Mouse (Mus musculus): Measurements from ENCODE around the gene Vmn1r86. TPM values are rescaled to one million over a fixed set of nuclear protein-coding genes. Genes with fewer than 3 reads are reported as not detected.
"Not testable (repeated sequence)": the region's sequence is repeated elsewhere in the genome, so short reads cannot be mapped to it uniquely, and the experiment has no call there.

Gene Vmn1r86
- total RNA-seq (2021) = not detected
- long read RNA-seq, experiment 1 = 0 reads
- long read RNA-seq, experiment 2 = 0 reads

DNA sequence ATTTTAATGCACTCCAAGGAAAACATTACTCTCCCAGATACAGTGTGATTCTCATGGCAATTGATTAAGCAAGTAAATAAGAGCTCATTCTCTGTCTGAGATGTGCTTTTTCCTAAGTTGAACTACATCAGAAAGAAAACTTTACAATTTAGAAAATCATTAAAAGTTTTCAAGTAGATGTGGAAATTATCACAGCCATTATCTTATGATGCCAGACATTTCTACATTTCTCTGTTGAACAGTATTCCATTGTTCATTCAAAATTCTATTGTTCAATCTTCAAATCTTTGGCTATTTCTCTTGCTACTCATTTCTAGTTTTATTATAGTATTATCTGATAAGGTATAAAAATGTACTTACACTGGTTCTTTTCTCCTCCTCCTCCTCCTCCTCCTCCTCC lies at the start of gene Vmn1r86:
Gene Vmn1r86 (minus strand): TSS at position 101 of the 400 bp plus-strand sequence.
- no peak for DNase-seq (ENCODE audit: low spot score in 2 of 2)

DNA sequence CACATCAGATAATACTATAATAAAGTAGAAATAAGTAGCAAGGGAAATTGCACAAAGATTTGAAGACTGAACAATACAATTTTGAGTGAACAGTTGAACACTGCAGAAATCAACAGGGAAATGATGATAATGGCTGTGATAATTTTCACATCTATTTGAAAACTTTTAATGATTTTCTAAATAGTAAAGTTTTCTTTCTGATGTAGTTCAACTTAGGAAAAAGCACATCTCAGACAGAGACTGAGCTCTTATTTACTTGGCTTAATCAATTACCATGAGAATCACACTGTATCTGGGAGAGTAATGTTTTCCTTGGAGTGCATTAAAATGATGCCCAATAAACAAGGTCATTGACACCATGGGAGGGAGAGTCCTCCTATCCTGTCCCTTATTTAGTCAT lies 39.6 kb upstream of the Vmn1r86 start, which contains the start of gene Vmn1r88:
Gene Vmn1r88 (plus strand): TSS at position 301 of the 400 bp plus-strand sequence.
- DNase-seq (ENCODE audit: low spot score in 2 of 2) = no peak

DNA sequence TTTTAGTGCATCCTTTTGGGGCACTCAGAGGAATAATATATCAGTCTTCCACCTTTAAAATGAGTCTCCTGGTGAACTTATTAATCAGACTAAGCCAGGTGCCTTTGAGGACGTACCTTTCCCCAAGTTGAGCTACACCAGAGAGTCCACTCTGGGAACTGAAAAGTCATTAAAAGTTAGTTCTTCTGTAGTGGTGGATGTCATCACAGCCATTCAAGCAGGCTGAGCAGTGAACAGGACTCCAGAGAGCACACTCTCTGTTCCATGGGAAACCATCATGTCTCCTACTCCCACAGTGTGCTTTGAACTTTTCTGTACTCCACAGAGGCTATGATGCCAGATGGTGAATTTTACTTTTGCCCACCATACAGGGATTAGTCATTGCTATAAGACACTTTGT lies 20.3 kb upstream of the Vmn1r86 start, which contains the start of gene Vmn1r87:
Gene Vmn1r87 (minus strand): TSS at position 101 of the 400 bp plus-strand sequence.
- no peak for DNase-seq (ENCODE audit: low spot score in 2 of 2)

DNA sequence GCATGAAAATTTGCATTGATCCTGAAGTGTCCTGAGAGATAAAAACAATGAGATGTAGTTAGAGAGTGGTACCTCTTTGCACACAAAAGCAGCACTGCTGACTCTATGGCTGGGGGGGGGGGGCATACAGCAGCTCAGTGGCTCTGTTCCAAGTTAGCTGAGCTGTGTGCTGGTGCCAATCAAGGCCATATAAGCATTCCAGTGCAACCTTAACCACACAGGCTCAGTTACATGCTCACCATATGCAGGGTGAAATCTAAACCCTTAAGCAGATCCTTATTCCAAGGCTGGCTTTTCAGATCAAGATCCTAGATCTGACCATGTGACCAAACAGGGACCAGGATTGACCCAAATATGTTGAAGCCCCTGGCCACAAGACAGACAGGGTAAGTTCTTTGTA lies 17.6 kb upstream of the Vmn1r86 start:
- DNase-seq (ENCODE audit: low spot score in 2 of 2) = no peak

DNA sequence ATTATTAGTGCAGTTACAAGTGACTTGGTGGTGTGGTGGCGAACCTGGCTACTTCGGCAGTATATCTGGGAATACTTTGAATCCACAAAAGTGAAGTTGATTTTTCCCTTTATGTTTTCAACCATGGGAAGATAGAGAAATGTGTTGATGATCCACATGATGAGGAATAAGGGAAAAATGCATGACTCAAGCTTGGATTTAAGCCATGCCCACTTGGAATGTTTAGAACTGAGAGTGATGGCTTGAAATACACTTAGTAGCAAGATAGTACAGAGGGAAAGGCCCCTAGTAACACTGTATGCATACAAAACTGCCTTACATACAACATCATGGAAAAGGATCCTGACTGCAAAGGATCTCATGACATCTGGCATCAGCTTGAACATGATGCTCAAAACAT lies 12.1 kb upstream of the Vmn1r86 start:
- no peak for DNase-seq (ENCODE audit: low spot score in 2 of 2)

DNA sequence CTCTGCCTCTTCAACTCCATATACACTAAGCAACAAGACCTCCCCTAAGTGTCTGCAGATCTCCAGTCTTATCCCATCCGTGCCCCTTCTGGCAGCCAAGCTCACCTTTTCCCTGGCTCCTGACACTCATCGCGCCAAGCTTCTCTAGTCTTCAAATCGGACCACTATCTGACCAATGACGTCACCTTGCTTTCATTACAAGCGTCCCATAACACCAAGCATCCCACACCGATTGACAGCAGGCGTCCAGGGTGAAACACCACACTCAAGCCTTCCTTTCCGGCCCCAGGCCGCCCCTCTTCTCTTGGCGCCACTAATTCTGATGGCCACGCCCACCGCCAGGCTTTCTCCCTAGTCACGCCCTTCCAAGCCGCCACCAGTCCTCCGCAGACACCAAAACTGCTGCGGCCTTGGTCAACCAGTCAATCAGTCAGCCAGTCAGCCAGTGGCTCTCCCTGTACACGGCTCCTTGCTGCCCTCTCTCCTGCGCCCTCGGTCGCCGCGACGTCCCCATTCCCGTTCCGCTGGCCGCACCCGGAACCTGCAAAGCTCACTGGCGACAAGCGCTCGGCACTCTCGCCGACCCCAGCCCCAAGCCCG lies 3.9 kb upstream of the Vmn1r86 start:
- peak in 1 of 2 experiments; percentile 0 for DNase-seq (ENCODE audit: low spot score in 2 of 2)

DNA sequence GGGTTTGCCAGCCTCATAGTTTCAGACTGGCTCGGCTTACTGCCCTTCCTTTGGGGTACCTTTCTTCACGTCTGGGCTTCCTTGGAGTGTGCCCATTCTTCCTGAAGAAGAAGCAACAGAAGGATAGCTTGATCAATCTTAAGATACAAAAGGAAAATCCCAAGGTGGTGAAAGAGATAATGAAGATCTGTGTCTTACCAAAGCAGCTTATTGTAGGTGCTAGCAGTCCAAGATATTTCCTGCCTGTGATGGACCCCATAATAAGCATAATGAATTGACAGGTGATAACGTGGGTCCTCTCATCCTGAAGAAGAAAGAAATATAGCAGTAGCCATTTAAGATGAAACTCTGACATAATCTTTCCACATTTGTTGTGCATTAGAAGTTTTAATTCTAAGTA lies 24.6 kb downstream of the Vmn1r86 start, which contains the start of gene Vmn1r85:
Gene Vmn1r85 (minus strand): TSS at position 101 of the 400 bp plus-strand sequence.
- DNase-seq (ENCODE audit: low spot score in 2 of 2) = no peak

DNA sequence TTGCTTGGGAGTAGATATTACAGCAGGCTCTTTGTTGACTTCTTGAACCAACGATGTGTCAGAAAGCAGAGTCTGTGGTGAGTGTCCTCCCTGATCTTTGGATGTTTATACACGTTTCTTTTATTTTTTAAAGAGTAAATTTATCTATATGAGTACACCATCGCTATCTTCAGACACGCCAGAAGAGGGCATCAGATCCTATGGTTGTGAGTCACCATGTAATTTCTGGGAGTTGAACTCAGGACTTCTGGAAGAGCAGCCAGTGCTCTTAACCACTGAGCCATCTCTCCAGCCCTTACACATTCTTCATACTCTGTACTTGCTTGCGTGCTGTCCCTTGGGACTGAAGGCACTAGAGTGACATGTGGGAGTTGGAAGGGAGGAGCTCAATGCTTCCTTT lies 47.4 kb downstream of the Vmn1r86 start:
- DNase-seq (ENCODE audit: low spot score in 2 of 2) = no peak

DNA sequence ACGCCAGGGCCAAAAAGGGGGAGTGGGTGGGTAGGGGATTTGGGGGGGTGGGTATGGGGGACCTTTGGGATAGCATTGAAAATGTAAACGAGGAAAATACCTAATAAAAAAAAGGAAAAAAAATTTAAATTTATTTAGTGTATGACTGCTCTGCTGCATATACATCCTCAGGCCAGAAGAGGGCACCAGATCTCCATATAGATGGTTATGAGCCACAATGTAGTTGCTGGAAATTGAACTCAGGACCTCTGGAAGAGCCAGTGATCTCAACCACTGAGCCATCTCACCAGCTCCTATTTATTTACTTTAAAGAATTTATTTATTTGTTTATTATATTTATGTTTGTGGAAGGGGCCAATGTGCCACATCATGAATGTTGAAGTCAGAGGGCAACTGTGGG lies 56.3 kb downstream of the Vmn1r86 start:
- DNase-seq (ENCODE audit: low spot score in 2 of 2) = not testable (repeated sequence)

DNA sequence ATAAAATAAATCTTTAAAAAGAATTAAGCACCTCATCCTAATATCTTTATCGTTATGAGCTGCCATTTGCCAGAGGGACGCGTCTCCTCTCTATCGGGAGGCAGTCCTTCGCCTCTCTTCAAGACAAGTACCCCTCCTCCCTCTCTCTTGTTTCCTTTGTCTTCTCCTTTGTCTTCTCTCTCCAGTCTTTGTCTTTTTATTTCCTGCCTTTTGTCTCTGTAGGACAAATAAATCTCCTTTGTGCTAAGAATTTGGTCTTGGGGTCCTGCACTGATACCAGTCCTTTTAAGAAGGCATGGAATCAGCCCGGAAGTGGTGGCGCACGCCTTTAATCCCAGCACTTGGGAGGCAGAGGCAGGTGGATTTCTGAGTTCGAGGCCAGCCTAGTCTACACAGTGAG lies 60.2 kb downstream of the Vmn1r86 start:
- DNase-seq (ENCODE audit: low spot score in 2 of 2) = no peak

DNA sequence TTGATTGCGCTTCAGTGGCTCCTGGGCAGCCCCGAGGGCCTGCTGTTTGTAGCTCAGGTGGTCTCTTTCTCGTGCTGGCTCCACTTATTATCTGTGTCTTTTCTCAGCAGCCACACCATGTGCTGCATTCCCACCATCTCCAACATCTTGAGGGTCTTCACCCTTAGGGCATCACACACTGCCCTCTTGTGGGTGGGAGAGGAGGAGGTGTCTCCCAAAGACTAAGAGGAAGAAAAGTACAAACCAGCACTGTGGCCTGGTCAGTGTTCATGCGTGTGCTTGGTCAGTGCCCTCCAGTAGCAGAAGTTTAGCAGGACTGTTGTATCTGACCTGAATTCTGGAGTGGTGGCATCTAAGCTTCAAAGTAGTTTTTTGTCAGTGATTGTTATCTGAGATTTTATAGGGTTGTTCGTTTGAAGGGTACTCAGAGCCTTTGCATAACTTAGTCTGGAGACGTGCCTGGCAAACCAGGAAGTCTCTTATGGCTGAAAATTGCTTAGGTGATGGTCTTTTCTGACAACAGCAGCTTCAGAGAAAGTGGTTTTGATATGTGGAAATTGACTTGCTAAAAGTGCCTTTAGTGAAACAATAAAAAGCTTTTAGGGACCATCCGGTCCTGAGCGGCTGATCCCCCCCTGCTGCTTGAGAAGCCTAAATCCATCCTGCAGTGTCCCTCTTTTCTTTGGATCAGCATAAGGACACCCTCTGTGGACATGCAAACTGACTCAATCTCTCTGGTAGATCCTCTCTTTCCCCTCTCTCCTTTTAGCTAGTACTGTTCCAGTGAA lies 62.6 kb downstream of the Vmn1r86 start:
- DNase-seq (ENCODE audit: low spot score in 2 of 2) = no peak

DNA sequence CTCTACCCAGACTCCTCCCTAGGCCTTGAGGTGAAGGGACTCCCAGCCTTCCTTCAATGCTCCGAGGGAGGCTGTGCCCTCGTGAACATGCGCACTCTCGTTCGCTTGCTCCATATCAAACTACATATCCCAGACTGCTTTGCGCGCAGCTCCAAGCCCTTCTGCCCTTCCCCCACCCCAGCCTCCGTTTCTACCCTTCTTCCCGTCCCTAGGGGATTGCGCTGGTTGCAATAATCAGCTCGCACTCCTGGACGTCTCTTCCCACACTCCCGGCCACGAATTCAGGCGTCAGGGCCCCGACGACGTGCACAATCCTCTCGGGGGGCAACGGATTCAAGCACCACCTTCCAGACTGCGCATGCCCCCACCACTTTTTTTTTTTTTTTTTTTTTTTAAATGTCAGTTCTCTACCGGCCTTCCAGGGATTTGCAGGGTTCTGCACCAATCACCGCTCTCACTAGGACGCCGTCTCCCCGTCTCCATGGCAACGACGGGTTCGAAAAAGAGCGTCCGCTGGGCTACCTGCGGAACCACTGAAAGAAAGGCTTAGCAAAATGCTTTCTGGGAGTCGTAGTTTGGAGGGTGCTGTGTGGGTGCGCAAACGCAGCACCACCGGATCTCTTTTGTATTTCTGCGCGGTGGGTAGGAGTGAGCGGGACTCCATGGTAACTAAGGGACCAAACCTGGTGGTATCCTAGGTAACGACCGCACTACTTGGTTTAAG lies 65.3 kb downstream of the Vmn1r86 start, which contains the start of gene Mzf1:
Gene Mzf1 (minus strand): TSS at position 478 of the 724 bp plus-strand sequence.
- DNase-seq (ENCODE audit: low spot score in 2 of 2) = peak; percentile 98

DNA sequence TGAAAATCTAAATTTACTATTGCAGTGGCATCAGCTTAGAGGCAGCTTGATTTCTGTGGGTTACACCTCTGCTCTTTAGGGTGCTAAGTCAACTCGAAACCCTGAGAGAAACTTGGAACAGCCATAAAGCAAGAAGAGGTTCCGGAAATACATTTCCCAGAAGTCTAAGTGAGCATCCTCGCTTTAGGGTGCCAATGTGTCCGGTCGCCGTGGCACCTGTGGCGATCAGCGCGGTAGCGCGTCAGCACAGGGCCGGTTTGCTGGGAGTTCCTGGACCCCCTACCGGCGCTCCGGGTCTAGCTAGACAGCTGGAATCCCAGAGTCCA lies 65.8 kb downstream of the Vmn1r86 start:
- DNase-seq (ENCODE audit: low spot score in 2 of 2) = no peak

DNA sequence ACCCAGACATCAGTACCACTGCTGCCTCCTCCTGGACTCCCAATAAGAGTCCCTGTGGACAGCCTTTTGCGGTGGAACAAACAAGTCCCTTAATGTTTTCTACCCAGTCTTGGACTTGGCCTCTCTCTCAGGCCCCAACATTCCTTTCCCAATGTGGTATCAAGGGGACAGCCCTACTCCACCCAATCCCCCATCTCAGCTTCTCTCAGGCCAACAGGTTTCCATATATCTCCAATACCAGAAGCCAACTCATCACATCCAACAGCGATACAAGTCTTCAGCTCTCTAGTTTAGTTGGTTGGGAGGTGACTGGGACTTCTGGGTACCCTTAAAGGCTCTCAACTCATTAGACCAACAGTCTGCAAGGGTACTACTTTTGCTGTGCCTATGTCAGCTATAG lies 66.2 kb downstream of the Vmn1r86 start:
- peak in 1 of 2 experiments; percentile 15 for DNase-seq (ENCODE audit: low spot score in 2 of 2)

DNA sequence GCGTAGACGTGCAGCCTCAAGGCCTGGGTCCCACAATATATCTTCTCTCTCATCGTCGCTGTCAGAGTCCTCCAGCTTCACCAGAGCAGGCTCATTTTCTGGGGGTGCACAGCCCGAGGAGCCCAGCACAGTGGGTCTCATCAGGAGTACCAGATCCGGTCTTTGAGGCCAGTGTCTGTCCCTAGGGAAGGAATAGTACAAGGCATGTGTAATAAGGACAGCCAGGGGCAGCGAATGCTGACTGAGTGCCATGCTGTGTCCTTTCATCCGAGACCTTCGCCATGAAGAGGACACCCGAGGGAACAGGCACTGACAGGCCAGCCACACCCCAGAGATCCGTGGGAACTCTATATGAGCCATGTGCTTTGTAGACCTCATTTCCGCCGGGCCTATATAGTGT lies 66.7 kb downstream of the Vmn1r86 start:
- no peak for DNase-seq (ENCODE audit: low spot score in 2 of 2)

Other genes with a start within 250 kb of the Vmn1r86 start
- gene Zfp128, start 238.7 kb downstream of the Vmn1r86 start, total RNA-seq (2021) = 1 to 10 TPM; 6.2 to 7.3 TPM
- gene Zscan22, start 222.1 kb downstream of the Vmn1r86 start, total RNA-seq (2021) = 10 to 100 TPM; 11.9 to 14.5 TPM
- gene Rps5, start 197.6 kb downstream of the Vmn1r86 start, total RNA-seq (2021) = 100 to 1,000 TPM; 418 to 457 TPM
- 1 to 10 TPM in 1 of 2 experiments, under 1 TPM in 1; 0.92 to 1.2 TPM for gene Rnf225, start 192.5 kb downstream of the Vmn1r86 start, total RNA-seq (2021)
- 10 to 100 TPM; 12.0 to 13.5 TPM for gene Zfp324, start 154.1 kb downstream of the Vmn1r86 start, total RNA-seq (2021)
- 1 to 10 TPM; 8.3 to 9.1 TPM for gene Zfp446, start 142.1 kb downstream of the Vmn1r86 start, total RNA-seq (2021)
- under 1 TPM in 1 of 2 experiments, not detected in 1; 0.26 TPM for gene Slc27a5, start 121.7 kb downstream of the Vmn1r86 start, total RNA-seq (2021)
- gene Trim28, start 120.8 kb downstream of the Vmn1r86 start, total RNA-seq (2021) = 100 to 1,000 TPM; 236 to 244 TPM
- gene Zbtb45, start 109.9 kb downstream of the Vmn1r86 start, total RNA-seq (2021) = 10 to 100 TPM; 27.8 to 30.9 TPM
- 100 to 1,000 TPM; 143 to 149 TPM for gene Chmp2a, start 85.1 kb downstream of the Vmn1r86 start, total RNA-seq (2021)
- gene Ube2m, start 81.6 kb downstream of the Vmn1r86 start, total RNA-seq (2021) = 100 to 1,000 TPM; 199 to 212 TPM
- gene Mzf1, start 65.2 kb downstream of the Vmn1r86 start, total RNA-seq (2021) = 10 to 100 TPM; 13.7 to 17.4 TPM
- gene Vmn1r85, start 24.7 kb downstream of the Vmn1r86 start, total RNA-seq (2021) = not detected
- gene Vmn1r87, start 20.2 kb upstream of the Vmn1r86 start, total RNA-seq (2021) = not detected
- under 1 TPM; 0.21 to 0.23 TPM for gene Vmn1r88, start 39.7 kb upstream of the Vmn1r86 start, total RNA-seq (2021)
- not detected for gene Vmn1r89, start 93.1 kb upstream of the Vmn1r86 start, total RNA-seq (2021)
- 1 to 10 TPM; 7.1 to 9.5 TPM for gene Lig1, start 157.4 kb upstream of the Vmn1r86 start, total RNA-seq (2021)
- 10 to 100 TPM; 12.0 to 12.2 TPM for gene Zswim9, start 158.8 kb upstream of the Vmn1r86 start, total RNA-seq (2021)
- gene Pla2g4c, start 204.7 kb upstream of the Vmn1r86 start, total RNA-seq (2021) = under 1 TPM; 0.41 to 0.48 TPM